21 mouse cellular contexts compared by ENCODE assay signal in genomic region chr6:119713961-119714360, GRCm38 (mm10).
DNase-seq lines count a peak whose midpoint lies in the region; TF ChIP-seq lines count a peak whose summit lies in the region.
"Had no signal": no experiment of that assay in that cellular context is flagged by ENCODE, and none has a peak within 500 bp of the region (broad histone marks: within the 10 kb centered on the region; RNA-seq: fewer than 3 reads in every experiment).

No protein-coding gene starts in this region.

- H3K27me3 ChIP-seq in thymus, adult 2 months (ENCODE audit: control insufficient read depth, insufficient read depth, low read length) = no peaks in the 10 kb centered on the region
- H3K27me3 ChIP-seq: limb, embryonic 13.5 days; liver, embryonic 15.5 days; megakaryocyte, embryonic 14.5 days; neural tube, embryonic 13.5 days had no signal

- TF ChIP-seq POLR2A in brain, embryonic 14.5 days (IDR thresholded peaks at IDR 0.05; ENCODE audit: borderline replicate concordance, extremely low read depth, insufficient read depth, insufficient read length, poor library complexity, severe bottlenecking) = no peak
- TF ChIP-seq POLR2A in thymus, adult 2 months (IDR thresholded peaks at IDR 0.05; ENCODE audit: control insufficient read depth, extremely low read depth, insufficient read depth, low read length, poor library complexity) = no peak

- peak; percentile 13 for DNase-seq in gastrocnemius, adult 18-20 months (ENCODE audit: low spot score)
- no peak for DNase-seq in gastrocnemius, adult 8-10 months (ENCODE audit: low spot score in 2 of 2)
- peak; percentile 60 for DNase-seq in 3T3-L1 (ENCODE audit: low read depth, low spot score)
- peak; percentile 4 for DNase-seq in brain, embryonic 14.5 days (ENCODE audit: low read depth)
- DNase-seq in heart, postnatal 10 days = peak; percentile 62 to 64
- no peak for DNase-seq in thymus, adult 2 months
- no peak for DNase-seq in spleen, postnatal 4 days (ENCODE audit: low spot score in 2 of 2)
- no peak for DNase-seq in ovary, adult 18-20 months (ENCODE audit: low spot score)
- DNase-seq: adrenal gland, postnatal 10 days; B cell, adult 2 months; cerebellum, adult 8-10 months; embryo, embryonic 11 days; forebrain, postnatal 0 days; kidney, adult 11 months; kidney, postnatal 25 days; layer of hippocampus, adult 9-11 months had no signal

- intact Hi-C loops in heart, postnatal 10 days (cut with DNase I) = loop anchor here (5.0 kb wide), 1 partner anchor 172 kb away; the partner anchor contains the start of gene Wnt5b

- WGBS in thymus, adult 2 months = 33% methylated on average over 2 of the region's 2 CpGs

- no peak overlapping the region for H3K4me3 ChIP-seq in thymus, adult 2 months (ENCODE audit: control insufficient read depth, insufficient read depth, low read length)
- H3K4me3 ChIP-seq: erythroblast, embryonic 14.5 days; limb, embryonic 13.5 days; liver, embryonic 15.5 days; megakaryocyte, embryonic 14.5 days; neural tube, embryonic 13.5 days had no signal

- peaks cover 10% of the 10 kb centered on the region for H3K4me1 ChIP-seq in thymus, adult 2 months (replicated peaks; ENCODE audit: control insufficient read depth, insufficient read depth, low read length)
- H3K4me1 ChIP-seq: limb, embryonic 13.5 days; liver, embryonic 15.5 days; neural tube, embryonic 13.5 days had no signal

- no peak overlapping the region for H3K27ac ChIP-seq in thymus, adult 2 months (ENCODE audit: control insufficient read depth, insufficient read depth, low read length)
- H3K27ac ChIP-seq: limb, embryonic 13.5 days; liver, embryonic 15.5 days; neural tube, embryonic 13.5 days had no signal

- no peaks in the 10 kb centered on the region for H3K36me3 ChIP-seq in thymus, adult 2 months (ENCODE audit: control insufficient read depth, insufficient read depth, low read length)

- TF ChIP-seq CTCF in brain, embryonic 14.5 days (IDR thresholded peaks at IDR 0.05; ENCODE audit: borderline replicate concordance, extremely low read depth, insufficient read depth, insufficient read length) = no peak
- no peak for TF ChIP-seq CTCF in thymus, adult 2 months (IDR thresholded peaks at IDR 0.05; ENCODE audit: borderline replicate concordance, control insufficient read depth, extremely low read depth, insufficient read depth, low read length, poor library complexity)

Comparison
In these comparisons a context has a peak if more than half of its experiments do, and no peak if none do; other contexts are left out.
1. DNase-seq: peak in gastrocnemius, adult 18-20 months (single experiment), 3T3-L1 (single experiment), brain, embryonic 14.5 days (single experiment) and heart, postnatal 10 days (2 of 2); none in gastrocnemius, adult 8-10 months (0 of 2), thymus, adult 2 months (single experiment), spleen, postnatal 4 days (0 of 2) and ovary, adult 18-20 months (single experiment).